Mouse (Mus musculus) thymus, adult 2 months (tissue): ENCODE data around the gene Ankrd24. TPM values are rescaled to one million over a fixed set of nuclear protein-coding genes. Genes with fewer than 3 reads are reported as not detected.
"Not testable (repeated sequence)": the region's sequence is repeated elsewhere in the genome, so short reads cannot be mapped to it uniquely, and the experiment has no call there.

ENCODE experiments used
- DNase-seq: peaks from one replicate; pipeline ENCODE4 v3.0.0; 2021
- H3K27ac ChIP-seq: fragments of 200-500 bp; 2 replicates; pipeline ENCODE4 v1.5.1; 2012; ENCODE audit warnings: low read length, control low read depth; ENCODE audit not compliant: control insufficient read depth, insufficient read depth
- H3K27me3 ChIP-seq: fragments of 200-500 bp; 2 replicates; pipeline ENCODE4 v1.6.1; 2012; ENCODE audit warnings: mild to moderate bottlenecking, low read length, moderate library complexity, mixed read lengths; ENCODE audit not compliant: control insufficient read depth, insufficient read depth
- H3K36me3 ChIP-seq: fragments of 200-500 bp; 2 replicates; pipeline ENCODE4 v1.6.1; 2012; ENCODE audit warnings: mild to moderate bottlenecking, low read length, moderate library complexity; ENCODE audit not compliant: control insufficient read depth, insufficient read depth
- H3K4me1 ChIP-seq: fragments of 200-500 bp; replicated peaks from 2 replicates; pipeline ENCODE4 v1.6.1; 2012; ENCODE audit warnings: low read length; ENCODE audit not compliant: control insufficient read depth, insufficient read depth
- H3K4me3 ChIP-seq: fragments of 200-500 bp; 2 replicates; pipeline ENCODE4 v1.5.1; 2012; ENCODE audit warnings: mild to moderate bottlenecking, low read length, control low read depth, moderate library complexity; ENCODE audit not compliant: control insufficient read depth, insufficient read depth
- CTCF ChIP-seq: fragments of 200-500 bp; IDR thresholded peaks from 2 replicates; pipeline ENCODE4 v1.5.1; 2012; ENCODE audit warnings: mild to moderate bottlenecking, control low read depth, low read length, moderate library complexity, borderline replicate concordance; ENCODE audit not compliant: control insufficient read depth, poor library complexity, insufficient read depth; ENCODE audit errors: extremely low read depth
- POLR2A ChIP-seq: fragments of 200-500 bp; IDR thresholded peaks from 2 replicates; pipeline ENCODE4 v1.6.1; 2012; ENCODE audit warnings: mild to moderate bottlenecking, low read length, control low read depth, moderate library complexity; ENCODE audit not compliant: control insufficient read depth, poor library complexity, insufficient read depth; ENCODE audit errors: extremely low read depth
- WGBS: fragments of 180-500 bp; shearing (Covaris S2); methylation state at CpG from one replicate; pipeline ENCODE4 v1.1.7; 2018; 5-methylcytosine and 5-hydroxymethylcytosine counted together
- polyA plus RNA-seq: library from polyadenylated mRNA; depleted of rRNA; stranded (reverse); fragments of >200 nt; gene quantifications from 2 replicates; pipeline ENCODE4 v1.2.3, GENCODE M21; 2012; rRNA removed

Gene Ankrd24
- polyA plus RNA-seq, 1 experiment, result 19.1 TPM

DNA sequence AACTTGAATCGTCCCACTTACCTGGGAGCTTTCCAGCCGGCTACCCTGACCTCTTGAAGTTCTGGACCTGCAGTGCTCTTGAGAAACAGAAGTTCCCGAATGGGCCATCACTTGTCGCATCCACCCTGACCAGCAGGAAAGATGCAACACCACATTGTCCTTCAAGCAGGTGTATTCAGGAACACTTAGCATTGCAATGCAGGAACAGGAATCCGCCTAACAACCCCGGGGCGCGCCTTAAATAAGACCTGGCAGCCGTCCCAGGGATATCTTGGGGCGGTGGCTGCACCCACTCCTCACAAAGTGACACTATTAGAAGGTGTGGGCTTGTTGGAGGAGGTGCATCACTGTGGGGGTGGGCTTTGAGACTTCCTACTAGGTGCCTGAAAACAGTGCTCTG, 26.8 kb downstream of the Ankrd24 start:
- WGBS, result 98% methylated on average over 10 of the region's 10 CpGs
- H3K36me3 ChIP-seq, result no peaks in the 10 kb centered on the region
- no peak overlapping the region for H3K27ac ChIP-seq
- DNase-seq, result no peak
- H3K4me3 ChIP-seq, result no peak overlapping the region
- H3K4me1 ChIP-seq, result no peaks in the 10 kb centered on the region
- TF ChIP-seq CTCF (no peak), POLR2A (no peak)
- no peaks in the 10 kb centered on the region for H3K27me3 ChIP-seq

DNA sequence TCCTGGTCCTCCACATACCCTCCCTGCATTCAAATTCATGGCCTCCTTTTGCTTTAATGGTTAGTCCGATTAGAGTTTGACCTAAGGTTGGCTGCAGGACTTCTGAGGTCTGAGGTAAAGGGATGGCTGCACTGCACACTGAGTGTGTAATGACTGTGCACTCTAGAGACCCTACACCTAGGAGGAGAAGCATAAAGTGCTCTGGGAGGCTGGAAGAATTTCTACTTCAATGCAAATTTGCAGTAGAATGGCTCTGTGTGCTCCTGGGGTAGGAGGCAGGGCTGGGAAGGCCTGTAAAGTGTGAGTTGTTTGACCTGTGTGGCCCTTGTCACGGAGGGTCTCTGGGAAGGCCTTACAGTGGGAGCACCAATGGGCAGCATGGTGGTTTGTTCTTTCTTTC, 27.8 kb downstream of the Ankrd24 start:
- WGBS, result 100% methylated on average over 2 of the region's 2 CpGs

DNA sequence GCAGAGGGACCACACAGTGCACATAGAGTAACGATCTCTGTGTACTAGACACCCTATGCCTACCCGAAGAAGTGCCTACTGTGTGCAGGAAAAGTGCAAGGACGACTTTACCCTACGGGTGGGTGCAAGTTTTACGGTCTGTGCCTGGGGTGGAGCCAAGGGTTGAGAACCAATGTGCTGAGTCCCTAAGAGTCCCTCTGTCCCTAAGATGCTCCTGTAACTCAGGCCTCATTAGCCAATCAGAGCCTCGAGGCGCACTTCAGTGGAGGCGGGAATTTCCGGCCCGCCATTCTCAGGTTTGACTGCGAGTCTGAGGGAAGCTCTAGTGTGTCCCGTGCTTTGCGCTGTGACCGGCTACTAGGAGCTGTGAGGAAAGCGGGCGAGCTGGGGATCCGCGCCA, 58.8 kb downstream of the Ankrd24 start:
- no CpG with 5 or more reads among the region's 18 CpGs for WGBS
- not testable (repeated sequence) for H3K4me3 ChIP-seq

More for the DNA sequence above, 27.8 kb downstream of the Ankrd24 start:
- Histone ChIP-seq H3K27me3 (no peaks in the 10 kb centered on the region), H3K27ac (no peak overlapping the region), H3K4me3 (no peak overlapping the region), H3K4me1 (no peaks in the 10 kb centered on the region), H3K36me3 (no peaks in the 10 kb centered on the region)
- TF ChIP-seq CTCF, result no peak
- TF ChIP-seq POLR2A, result no peak
- no peak for DNase-seq

More for the DNA sequence above, 58.8 kb downstream of the Ankrd24 start:
- not testable (repeated sequence) for H3K4me1 ChIP-seq, DNase-seq, H3K27ac ChIP-seq, H3K27me3 ChIP-seq, H3K36me3 ChIP-seq

Other genes starting within 250 kb of the Ankrd24 start
- gene Dohh, start 244.1 kb upstream of the Ankrd24 start, polyA plus RNA-seq, result 119 and 123 TPM in 2 replicates
- gene Gm48551, start 244.1 kb upstream of the Ankrd24 start, polyA plus RNA-seq, result 4.1 and 5.3 TPM in 2 replicates
- 7.5 and 8.4 TPM in 2 replicates for gene Gm48552, start 239.5 kb upstream of the Ankrd24 start, polyA plus RNA-seq
- gene Smim24, start 235.5 kb upstream of the Ankrd24 start, polyA plus RNA-seq, result 49.7 and 51.1 TPM in 2 replicates
- 26.3 and 26.7 TPM in 2 replicates for gene Nfic, start 172.9 kb upstream of the Ankrd24 start, polyA plus RNA-seq
- gene Celf5, start 145.8 kb upstream of the Ankrd24 start, polyA plus RNA-seq, result 4.3 and 5.1 TPM in 2 replicates
- gene Ncln, start 132.1 kb upstream of the Ankrd24 start, polyA plus RNA-seq, result 332 and 337 TPM in 2 replicates
- gene S1pr4, start 128.4 kb upstream of the Ankrd24 start, polyA plus RNA-seq, result 84.3 and 87.2 TPM in 2 replicates
- 9.5 and 10.6 TPM in 2 replicates for gene Gna15, start 104.3 kb upstream of the Ankrd24 start, polyA plus RNA-seq
- 73.1 and 81.0 TPM in 2 replicates for gene Gna11, start 83.3 kb upstream of the Ankrd24 start, polyA plus RNA-seq
- 3,110 and 3,125 TPM in 2 replicates for gene Aes, start 69.1 kb upstream of the Ankrd24 start, polyA plus RNA-seq
- gene Tle2, start 54.0 kb upstream of the Ankrd24 start, polyA plus RNA-seq, result 100 and 115 TPM in 2 replicates
- gene Tle6, start 27.5 kb upstream of the Ankrd24 start, polyA plus RNA-seq, result 22.5 and 28.8 TPM in 2 replicates
- 2.8 and 3.3 TPM in 2 replicates for gene BC025920, start 22.3 kb upstream of the Ankrd24 start, polyA plus RNA-seq
- 81.9 and 84.7 TPM in 2 replicates for gene Sirt6, start 743 bp upstream of the Ankrd24 start, polyA plus RNA-seq
- 0.75 and 0.94 TPM in 2 replicates for gene Gm10778, start 20.5 kb downstream of the Ankrd24 start, polyA plus RNA-seq
- 1.4 and 1.8 TPM in 2 replicates for gene Zfp433, start 76.3 kb downstream of the Ankrd24 start, polyA plus RNA-seq
- gene Gm3055, start 142.6 kb downstream of the Ankrd24 start, polyA plus RNA-seq, result 0.22 and 0.24 TPM in 2 replicates
- gene Gm4767, start 183.6 kb downstream of the Ankrd24 start, polyA plus RNA-seq, result not detected in 2 replicates
- 0.57 and 0.89 TPM in 2 replicates for gene Gm32687, start 235.4 kb downstream of the Ankrd24 start, polyA plus RNA-seq